ENCODE assay signal across 7 mouse cellular contexts in the genomic region with DNA sequence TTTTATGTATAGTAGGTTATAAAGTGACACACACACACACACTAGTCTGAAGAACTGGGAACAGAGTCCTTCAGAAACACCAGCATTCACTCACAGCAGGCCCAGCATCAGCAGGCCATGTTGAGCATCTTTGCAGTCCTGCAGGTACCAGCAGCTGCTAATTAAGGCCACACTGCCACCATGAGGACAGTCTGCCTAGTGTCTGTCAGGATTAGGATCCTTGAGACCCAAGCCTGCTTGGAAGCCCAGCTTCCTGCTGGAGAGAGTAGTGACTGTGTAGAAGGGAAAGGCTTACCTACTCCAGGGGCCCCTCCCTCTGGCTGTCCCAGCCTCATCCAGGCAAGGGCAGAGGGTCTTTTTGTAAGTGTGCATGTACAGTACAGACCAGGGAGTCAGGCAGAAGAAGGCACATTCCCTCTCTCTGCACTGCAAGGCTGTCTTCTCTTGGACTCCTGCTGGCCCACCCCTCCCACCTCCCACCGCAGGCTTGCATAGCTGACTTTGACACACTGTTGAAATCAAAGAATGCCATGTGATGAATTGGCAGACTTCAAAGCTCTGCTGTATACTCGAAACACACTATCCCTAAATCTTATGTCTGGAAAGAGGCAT. TPM values are rescaled to one million over a fixed set of nuclear protein-coding genes. Genes with fewer than 3 reads are reported as not detected.
A peak's percentile ranks its signal among the peaks of the same experiment; 100 is the strongest.
DNase-seq lines count a peak whose midpoint lies in the region; ATAC-seq lines count a peak whose summit lies in the region.

No protein-coding gene starts in this region.

- peak; percentile 85 for ATAC-seq in intestine, embryonic 15.5 days
- peak; percentile 88 for ATAC-seq in midbrain, embryonic 11.5 days (ENCODE audit: low FRiP score)

- peak; percentile 74 for DNase-seq in adrenal gland, adult 8-10 months
- peak; percentile 58 for DNase-seq in embryo, embryonic 11.5 days (ENCODE audit: low read depth, low spot score)
- DNase-seq in gastrocnemius, postnatal 4 days (ENCODE audit: low spot score in 2 of 2), result peak; percentile 29 to 67
- peak; percentile 74 to 82 for DNase-seq in left cerebral cortex, postnatal 10 days (ENCODE audit: extremely low spot score in 1 of 2, low spot score in 2 of 2)
- peak; percentile 87 for DNase-seq in midbrain, embryonic 11.5 days (ENCODE audit: low spot score, missing footprints)
- peak; percentile 11 to 28 for DNase-seq in spleen, postnatal 36 days (ENCODE audit: low spot score in 2 of 2)

- H3K4me1 ChIP-seq in intestine, embryonic 15.5 days (replicated peaks), result no peaks in the 10 kb centered on the region
- H3K4me1 ChIP-seq in midbrain, embryonic 11.5 days (ENCODE audit: control insufficient read depth, insufficient read depth, low read length), result no peaks in the 10 kb centered on the region

- H3K27me3 ChIP-seq in intestine, embryonic 15.5 days (replicated peaks), result no peaks in the 10 kb centered on the region
- no peaks in the 10 kb centered on the region for H3K27me3 ChIP-seq in midbrain, embryonic 11.5 days (ENCODE audit: control insufficient read depth, insufficient read depth, low read length)

- H3K9me3 ChIP-seq in intestine, embryonic 15.5 days, result no peaks in the 10 kb centered on the region
- H3K9me3 ChIP-seq in midbrain, embryonic 11.5 days (ENCODE audit: control insufficient read depth, low read length), result no peaks in the 10 kb centered on the region

- H3K27ac ChIP-seq in intestine, embryonic 15.5 days, result no peak overlapping the region
- H3K27ac ChIP-seq in midbrain, embryonic 11.5 days (ENCODE audit: low read depth, low read length), result no peak overlapping the region

- WGBS in intestine, embryonic 15.5 days, result 22% methylated on average over 2 of the region's 2 CpGs
- WGBS in midbrain, embryonic 11.5 days, result 57% methylated on average over 2 of the region's 2 CpGs

- H3K4me2 ChIP-seq in intestine, embryonic 15.5 days (replicated peaks), result no peak overlapping the region
- H3K4me2 ChIP-seq in midbrain, embryonic 11.5 days, result no peak overlapping the region

- no peak overlapping the region for H3K9ac ChIP-seq in intestine, embryonic 15.5 days
- H3K9ac ChIP-seq in midbrain, embryonic 11.5 days (ENCODE audit: low read length), result no peak overlapping the region

- intact Hi-C loops in left cerebral cortex, postnatal 10 days (cut with DNase I), result loop anchor here (2.0 to 5.0 kb wide), 2 partner anchors 190 to 315 kb away; a partner anchor contains a TSS

- no peak overlapping the region for H3K4me3 ChIP-seq in intestine, embryonic 15.5 days (replicated peaks)
- no peak overlapping the region for H3K4me3 ChIP-seq in midbrain, embryonic 11.5 days (ENCODE audit: low read depth, low read length)

- H3K36me3 ChIP-seq in intestine, embryonic 15.5 days, result no peaks in the 10 kb centered on the region
- H3K36me3 ChIP-seq in midbrain, embryonic 11.5 days (ENCODE audit: control insufficient read depth, insufficient read depth, low read length), result no peaks in the 10 kb centered on the region

RNA-seq across cellular contexts. Expression of a gene that starts 27.6 kb away (rescaled TPM):
- total RNA-seq in adrenal gland, adult 8-10 months (2022), result 10 to 100 TPM; 36.6 to 42.7 (median 37.0) TPM
- 10 to 100 TPM; 18.2 to 19.3 TPM for total RNA-seq in gastrocnemius, postnatal 4 days (2021)
- polyA plus RNA-seq in intestine, embryonic 15.5 days (2015; fragmentation: Nextera tagmentation; extraction: Ambion mirVana), result 8.0 and 8.8 TPM in 2 replicates
- total RNA-seq in left cerebral cortex, postnatal 10 days (2021), result 10 to 100 TPM; 50.4 to 51.9 TPM
- 14.7 and 16.1 TPM in 2 replicates for polyA plus RNA-seq in midbrain, embryonic 11.5 days (2014; fragmentation: Nextera tagmentation; extraction: Ambion mirVana)

RNA-seq across cellular contexts. Expression of a gene that starts 54.2 kb away (rescaled TPM):
- total RNA-seq in adrenal gland, adult 8-10 months (2022), result under 1 TPM in 3 of 4 experiments, not detected in 1; 0.19 to 0.43 (median 0.24) TPM
- total RNA-seq in gastrocnemius, postnatal 4 days (2021), result under 1 TPM; 0.41 to 0.44 TPM
- polyA plus RNA-seq in intestine, embryonic 15.5 days (2015; fragmentation: Nextera tagmentation; extraction: Ambion mirVana), result 0.16 and 0.25 TPM in 2 replicates
- 1 to 10 TPM; 1.0 to 1.2 TPM for total RNA-seq in left cerebral cortex, postnatal 10 days (2021)
- polyA plus RNA-seq in midbrain, embryonic 11.5 days (2014; fragmentation: Nextera tagmentation; extraction: Ambion mirVana), result 0.32 and 0.52 TPM in 2 replicates

Comparison
In these comparisons a context has a peak if more than half of its experiments do, and no peak if none do; other contexts are left out.
1. DNase-seq: peak in every context shown above with its lines; median percentile 87 in midbrain, embryonic 11.5 days; 78 in left cerebral cortex, postnatal 10 days; 74 in adrenal gland, adult 8-10 months; 58 in embryo, embryonic 11.5 days; 48 in gastrocnemius, postnatal 4 days; 20 in spleen, postnatal 36 days.